In the genomic region with DNA sequence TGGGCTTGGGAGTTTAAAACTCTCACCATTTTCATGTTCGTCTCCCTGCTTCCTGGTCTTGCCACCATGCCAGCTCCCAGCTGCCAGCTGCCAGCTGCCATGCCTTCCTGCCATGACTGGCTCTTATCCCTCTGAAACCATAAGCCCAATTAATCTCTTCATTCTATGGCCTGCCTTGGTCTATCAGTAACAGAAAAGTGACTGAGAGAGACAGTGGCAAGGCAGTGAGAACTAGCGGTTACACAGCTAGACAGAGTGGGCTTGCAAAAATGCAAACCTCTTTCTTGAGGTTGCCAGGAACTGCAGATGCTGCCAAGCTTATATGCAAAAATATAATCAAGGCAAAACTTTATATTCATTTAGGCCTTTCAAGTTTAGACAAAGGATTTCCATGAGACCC, we compare ENCODE assay signal across 15 mouse cellular contexts.
"Had no signal": no experiment of that assay in that cellular context is flagged by ENCODE, and none has a peak within 500 bp of the region (broad histone marks: within the 10 kb centered on the region; RNA-seq: fewer than 3 reads in every experiment).

No protein-coding gene starts in this region.

- H3K36me3 ChIP-seq: kidney, embryonic 15.5 days; liver, embryonic 13.5 days; midbrain, embryonic 12.5 days; midbrain, embryonic 15.5 days; stomach, embryonic 15.5 days had no signal

- H3K4me2 ChIP-seq: kidney, embryonic 15.5 days; liver, embryonic 13.5 days; midbrain, embryonic 12.5 days; midbrain, embryonic 15.5 days; stomach, embryonic 15.5 days had no signal

- DNase-seq: kidney, adult 11 months; kidney, adult 8-10 months; kidney, postnatal 10 days; kidney, postnatal 36 days; liver, embryonic 13.5 days; lung, adult 2 months; lung, postnatal 14 days; lung, postnatal 4 days; right cerebral cortex, postnatal 25 days; spleen, adult 18-20 months; thymus, postnatal 25 days had no signal

- H3K9me3 ChIP-seq: kidney, embryonic 15.5 days; liver, embryonic 13.5 days; midbrain, embryonic 12.5 days; midbrain, embryonic 15.5 days; stomach, embryonic 15.5 days had no signal

- H3K4me3 ChIP-seq: kidney, embryonic 15.5 days; liver, embryonic 13.5 days; midbrain, embryonic 12.5 days; midbrain, embryonic 15.5 days; stomach, embryonic 15.5 days had no signal

- H3K27me3 ChIP-seq: kidney, embryonic 15.5 days; liver, embryonic 13.5 days; midbrain, embryonic 12.5 days; midbrain, embryonic 15.5 days; stomach, embryonic 15.5 days had no signal

- H3K27ac ChIP-seq: kidney, embryonic 15.5 days; liver, embryonic 13.5 days; midbrain, embryonic 12.5 days; midbrain, embryonic 15.5 days; stomach, embryonic 15.5 days had no signal

- H3K4me1 ChIP-seq: kidney, embryonic 15.5 days; liver, embryonic 13.5 days; midbrain, embryonic 12.5 days; midbrain, embryonic 15.5 days; stomach, embryonic 15.5 days had no signal

- H3K9ac ChIP-seq: kidney, embryonic 15.5 days; liver, embryonic 13.5 days; midbrain, embryonic 12.5 days; midbrain, embryonic 15.5 days; stomach, embryonic 15.5 days had no signal

- ATAC-seq: midbrain, embryonic 15.5 days had no signal
